Mouse (Mus musculus) megakaryocyte, embryonic 14.5 days (primary cell): Measurements from ENCODE around the gene Ugt1a6a. TPM values are rescaled to one million over a fixed set of nuclear protein-coding genes. Genes with fewer than 3 reads are reported as not detected.

Source experiments
- H3K27me3 ChIP-seq: replicated peaks from 2 replicates; pipeline ENCODE3; 2012; ENCODE audit warnings: inconsistent platforms
- H3K36me3 ChIP-seq: replicated peaks from 2 replicates; pipeline ENCODE3; 2012; ENCODE audit warnings: low read length, inconsistent platforms, mixed read lengths
- H3K4me1 ChIP-seq: 2 replicates; pipeline ENCODE4 v1.6.1; 2012; ENCODE audit warnings: inconsistent platforms
- H3K4me3 ChIP-seq: replicated peaks from 2 replicates; pipeline ENCODE3; 2012; ENCODE audit warnings: moderate library complexity, mild to moderate bottlenecking, inconsistent platforms
- H3K9me3 ChIP-seq: 2 replicates; pipeline ENCODE4 v1.6.1; 2012; ENCODE audit warnings: inconsistent platforms
- FLI1 ChIP-seq: IDR thresholded peaks from 2 replicates; pipeline ENCODE4 v1.6.1; 2012; ENCODE audit warnings: low read length, inconsistent platforms, mixed read lengths
- GATA1 ChIP-seq: IDR thresholded peaks from 3 replicates; pipeline ENCODE4 v1.6.1; 2012; ENCODE audit warnings: mixed read lengths, low read length, inconsistent platforms, borderline replicate concordance
- polyA plus RNA-seq: library from polyadenylated mRNA; stranded (reverse); fragments of >175 nt; gene quantifications from 2 replicates; pipeline ENCODE4 v1.2.3, GENCODE M21; 2012; ENCODE audit warnings: low replicate concordance; ENCODE audit not compliant: insufficient read depth

Ugt1a6a gene
- polyA plus RNA-seq, 1 experiment, result not detected

GRCm38 (mm10) chr1:88227482-88227881, 92.9 kb downstream of the Ugt1a6a start:
- TF ChIP-seq FLI1 (no peak), GATA1 (no peak)
- peaks cover 54% of the 10 kb centered on the region for H3K9me3 ChIP-seq
- no peak overlapping the region for H3K4me3 ChIP-seq

GRCm38 (mm10) chr1:88228121-88228520, 93.5 kb downstream of the Ugt1a6a start:
- Histone ChIP-seq H3K4me1 (no peaks in the 10 kb centered on the region), H3K4me3 (peak overlapping the region; percentile 3), H3K36me3 (no peaks in the 10 kb centered on the region), H3K27me3 (no peaks in the 10 kb centered on the region), H3K9me3 (peaks cover 61% of the 10 kb centered on the region)
- TF ChIP-seq GATA1 (no peak), FLI1 (no peak)

More at GRCm38 (mm10) chr1:88227482-88227881, 92.9 kb downstream of the Ugt1a6a start:
- H3K36me3 ChIP-seq, result no peaks in the 10 kb centered on the region
- H3K4me1 ChIP-seq, result no peaks in the 10 kb centered on the region
- H3K27me3 ChIP-seq, result no peaks in the 10 kb centered on the region

- H3K4me3 ChIP-seq, result no peak overlapping the region
- H3K9me3 ChIP-seq, result peaks cover 74% of the 10 kb centered on the region
- TF ChIP-seq GATA1 (no peak), FLI1 (no peak)
Observed at GRCm38 (mm10) chr1:88229566-88229965, 95.0 kb downstream of the Ugt1a6a start.

GRCm38 (mm10) chr1:88229986-88230385, 95.4 kb downstream of the Ugt1a6a start:
- peaks cover 78% of the 10 kb centered on the region for H3K9me3 ChIP-seq
- peak overlapping the region; percentile 5 for H3K4me3 ChIP-seq
- peaks cover 3% of the 10 kb centered on the region for H3K27me3 ChIP-seq
- no peaks in the 10 kb centered on the region for H3K36me3 ChIP-seq
- no peak for TF ChIP-seq GATA1
- no peak for TF ChIP-seq FLI1
- no peaks in the 10 kb centered on the region for H3K4me1 ChIP-seq

More at GRCm38 (mm10) chr1:88229566-88229965, 95.0 kb downstream of the Ugt1a6a start:
- no peaks in the 10 kb centered on the region for H3K36me3 ChIP-seq
- H3K27me3 ChIP-seq, result no peaks in the 10 kb centered on the region
- no peaks in the 10 kb centered on the region for H3K4me1 ChIP-seq

GRCm38 (mm10) chr1:88230421-88230820, 95.8 kb downstream of the Ugt1a6a start:
- peaks cover 81% of the 10 kb centered on the region for H3K9me3 ChIP-seq
- peaks cover 4% of the 10 kb centered on the region for H3K27me3 ChIP-seq
- no peaks in the 10 kb centered on the region for H3K36me3 ChIP-seq
- no peaks in the 10 kb centered on the region for H3K4me1 ChIP-seq
- TF ChIP-seq FLI1 (no peak), GATA1 (no peak)
- peak overlapping the region; percentile 5 for H3K4me3 ChIP-seq

- Histone ChIP-seq H3K36me3 (no peaks in the 10 kb centered on the region), H3K9me3 (peaks cover 80% of the 10 kb centered on the region), H3K4me3 (no peak overlapping the region), H3K4me1 (no peaks in the 10 kb centered on the region), H3K27me3 (peaks cover 4% of the 10 kb centered on the region)
- no peak for TF ChIP-seq GATA1
- TF ChIP-seq FLI1, result no peak
Observed at GRCm38 (mm10) chr1:88230981-88231802, 96.6 kb downstream of the Ugt1a6a start.

- no peak for TF ChIP-seq FLI1
- no peak for TF ChIP-seq GATA1
- H3K4me1 ChIP-seq, result no peaks in the 10 kb centered on the region
- peaks cover 79% of the 10 kb centered on the region for H3K9me3 ChIP-seq
Observed at GRCm38 (mm10) chr1:88231803-88232499, 97.3 kb downstream of the Ugt1a6a start.

GRCm38 (mm10) chr1:88232664-88233380, 98.2 kb downstream of the Ugt1a6a start:
- TF ChIP-seq GATA1, result no peak
- peaks cover 6% of the 10 kb centered on the region for H3K27me3 ChIP-seq
- no peaks in the 10 kb centered on the region for H3K4me1 ChIP-seq
- H3K36me3 ChIP-seq, result no peaks in the 10 kb centered on the region
- H3K9me3 ChIP-seq, result peaks cover 80% of the 10 kb centered on the region
- no peak overlapping the region for H3K4me3 ChIP-seq

More at GRCm38 (mm10) chr1:88231803-88232499, 97.3 kb downstream of the Ugt1a6a start:
- H3K27me3 ChIP-seq, result peaks cover 6% of the 10 kb centered on the region
- H3K36me3 ChIP-seq, result no peaks in the 10 kb centered on the region
- H3K4me3 ChIP-seq, result peak overlapping the region; percentile 4

- Histone ChIP-seq H3K4me3 (no peak overlapping the region), H3K27me3 (peaks cover 6% of the 10 kb centered on the region), H3K9me3 (peaks cover 81% of the 10 kb centered on the region), H3K4me1 (no peaks in the 10 kb centered on the region), H3K36me3 (no peaks in the 10 kb centered on the region)
- no peak for TF ChIP-seq FLI1
- TF ChIP-seq GATA1, result no peak
Observed at GRCm38 (mm10) chr1:88233421-88234247, 99.0 kb downstream of the Ugt1a6a start.
